Mouse (Mus musculus): ENCODE data around the gene Grap. TPM values are rescaled to one million over a fixed set of nuclear protein-coding genes. Genes with fewer than 3 reads are reported as not detected.

Grap gene
- polyA plus RNA-seq, 2 experiments = 1.6 to 2.1 TPM

GRCm38 (mm10) chr11:61652216-61652615 is 849 bp upstream of the Grap start:
- H3K9me3 ChIP-seq (ENCODE audit: control insufficient read depth, low read length) = no peaks in the 10 kb centered on the region
- 72% methylated on average over 5 of the region's 5 CpGs for WGBS (ENCODE audit: insufficient replicate concordance)
- TF ChIP-seq EP300 (IDR thresholded peaks at IDR 0.05; ENCODE audit: low read depth) (no peak), CTCF (IDR thresholded peaks at IDR 0.05; ENCODE audit: low read depth) (no peak)
- H3K4me1 ChIP-seq (replicated peaks; ENCODE audit: control insufficient read depth in 2 of 2, insufficient read depth in 2 of 2, low read length in 1 of 2) = no peaks in the 10 kb centered on the region
- H3K4me2 ChIP-seq (ENCODE audit: low read depth) = no peak overlapping the region
- H3K36me3 ChIP-seq (replicated peaks; ENCODE audit: control insufficient read depth, insufficient read depth, low read depth) = no peaks in the 10 kb centered on the region
- ATAC-seq (ENCODE audit: insufficient read depth) = no peak
- no peak for DNase-seq (ENCODE audit: low read depth in 3 of 3, low spot score in 3 of 3)
- H3K27ac ChIP-seq = no peak overlapping the region
- no peaks in the 10 kb centered on the region; the same call in 1 of the 2 replicates for H3K27me3 ChIP-seq (ENCODE audit: control insufficient read depth, insufficient read depth, low read length)
- H3K4me3 ChIP-seq (ENCODE audit: insufficient read depth in 1 of 2, low read depth in 2 of 2, low read length in 2 of 2) = no peak overlapping the region
- no peak overlapping the region for H3K9ac ChIP-seq (replicated peaks)

GRCm38 (mm10) chr11:61653568-61653967 is 503 bp downstream of the Grap start:
- no peak overlapping the region for H3K9ac ChIP-seq (replicated peaks)
- no peaks in the 10 kb centered on the region for H3K36me3 ChIP-seq (replicated peaks; ENCODE audit: control insufficient read depth, insufficient read depth, low read depth)
- peak overlapping the region in 1 of 2 experiments; percentile 54; a peak in 1 of 4 replicates for H3K4me3 ChIP-seq (ENCODE audit: insufficient read depth in 1 of 2, low read depth in 2 of 2, low read length in 2 of 2)
- H3K4me2 ChIP-seq (ENCODE audit: low read depth) = 0 out of 2 replicates have a peak overlapping the region, but pooled peaks have one; percentile 1
- no peaks in the 10 kb centered on the region for H3K4me1 ChIP-seq (replicated peaks; ENCODE audit: control insufficient read depth in 2 of 2, insufficient read depth in 2 of 2, low read length in 1 of 2)
- ATAC-seq (ENCODE audit: insufficient read depth) (no peak), DNase-seq (ENCODE audit: low read depth in 3 of 3, low spot score in 3 of 3) (no peak)
- no peaks in the 10 kb centered on the region for H3K9me3 ChIP-seq (ENCODE audit: control insufficient read depth, low read length)
- WGBS (ENCODE audit: insufficient replicate concordance) = 40% methylated on average over 2 of the region's 2 CpGs
- TF ChIP-seq EP300 (IDR thresholded peaks at IDR 0.05; ENCODE audit: low read depth) = no peak
- no peak for TF ChIP-seq CTCF (IDR thresholded peaks at IDR 0.05; ENCODE audit: low read depth)
- no peak overlapping the region for H3K27ac ChIP-seq
- H3K27me3 ChIP-seq (ENCODE audit: control insufficient read depth, insufficient read depth, low read length) = no peaks in the 10 kb centered on the region; the same call in 1 of the 2 replicates

- no peak overlapping the region for H3K27ac ChIP-seq
- 52% methylated on average over 4 of the region's 4 CpGs for WGBS (ENCODE audit: insufficient replicate concordance)
- no peak for DNase-seq (ENCODE audit: low read depth in 3 of 3, low spot score in 3 of 3)
- TF ChIP-seq EP300 (IDR thresholded peaks at IDR 0.05; ENCODE audit: low read depth) (no peak), CTCF (IDR thresholded peaks at IDR 0.05; ENCODE audit: low read depth) (no peak)
- no peaks in the 10 kb centered on the region for H3K4me1 ChIP-seq (replicated peaks; ENCODE audit: control insufficient read depth in 2 of 2, insufficient read depth in 2 of 2, low read length in 1 of 2)
- no peak overlapping the region for H3K4me3 ChIP-seq (ENCODE audit: insufficient read depth in 1 of 2, low read depth in 2 of 2, low read length in 2 of 2)
- no peak overlapping the region for H3K4me2 ChIP-seq (ENCODE audit: low read depth)
- no peak for ATAC-seq (ENCODE audit: insufficient read depth)
- H3K9me3 ChIP-seq (ENCODE audit: control insufficient read depth, low read length) = no peaks in the 10 kb centered on the region
- H3K9ac ChIP-seq (replicated peaks) = no peak overlapping the region
- H3K27me3 ChIP-seq (ENCODE audit: control insufficient read depth, insufficient read depth, low read length) = no peaks in the 10 kb centered on the region
- H3K36me3 ChIP-seq (replicated peaks; ENCODE audit: control insufficient read depth, insufficient read depth, low read depth) = no peaks in the 10 kb centered on the region
Observed at GRCm38 (mm10) chr11:61654786-61655311, 1.8 kb downstream of the Grap start.

- no peak for TF ChIP-seq EP300 (IDR thresholded peaks at IDR 0.05; ENCODE audit: low read depth)
- no peak for TF ChIP-seq CTCF (IDR thresholded peaks at IDR 0.05; ENCODE audit: low read depth)
- no peak overlapping the region for H3K9ac ChIP-seq (replicated peaks)
- H3K27ac ChIP-seq = no peak overlapping the region
- ATAC-seq (ENCODE audit: insufficient read depth) (no peak), DNase-seq (ENCODE audit: low read depth in 3 of 3, low spot score in 3 of 3) (no peak)
- H3K27me3 ChIP-seq (ENCODE audit: control insufficient read depth, insufficient read depth, low read length) = no peaks in the 10 kb centered on the region
- no peak overlapping the region for H3K4me3 ChIP-seq (ENCODE audit: insufficient read depth in 1 of 2, low read depth in 2 of 2, low read length in 2 of 2)
- no peak overlapping the region for H3K4me2 ChIP-seq (ENCODE audit: low read depth)
- no peaks in the 10 kb centered on the region for H3K9me3 ChIP-seq (ENCODE audit: control insufficient read depth, low read length)
- 48% methylated on average over 4 of the region's 4 CpGs for WGBS (ENCODE audit: insufficient replicate concordance)
- H3K36me3 ChIP-seq (replicated peaks; ENCODE audit: control insufficient read depth, insufficient read depth, low read depth) = no peaks in the 10 kb centered on the region
- no peaks in the 10 kb centered on the region for H3K4me1 ChIP-seq (replicated peaks; ENCODE audit: control insufficient read depth in 2 of 2, insufficient read depth in 2 of 2, low read length in 1 of 2)
Observed at GRCm38 (mm10) chr11:61655649-61656048, 2.6 kb downstream of the Grap start.

GRCm38 (mm10) chr11:61656148-61656850 is 3.2 kb downstream of the Grap start:
- WGBS (ENCODE audit: insufficient replicate concordance) = 30% methylated on average over 6 of the region's 6 CpGs
- Histone ChIP-seq H3K36me3 (replicated peaks; ENCODE audit: control insufficient read depth, insufficient read depth, low read depth) (no peaks in the 10 kb centered on the region), H3K4me1 (replicated peaks; ENCODE audit: control insufficient read depth in 2 of 2, insufficient read depth in 2 of 2, low read length in 1 of 2) (no peaks in the 10 kb centered on the region), H3K9me3 (ENCODE audit: control insufficient read depth, low read length) (no peaks in the 10 kb centered on the region), H3K27me3 (ENCODE audit: control insufficient read depth, insufficient read depth, low read length) (no peaks in the 10 kb centered on the region), H3K9ac (replicated peaks) (no peak overlapping the region), H3K4me3 (ENCODE audit: insufficient read depth in 1 of 2, low read depth in 2 of 2, low read length in 2 of 2) (no peak overlapping the region), H3K4me2 (ENCODE audit: low read depth) (no peak overlapping the region), H3K27ac (no peak overlapping the region)
- DNase-seq (ENCODE audit: low read depth in 3 of 3, low spot score in 3 of 3) = no peak
- TF ChIP-seq EP300 (IDR thresholded peaks at IDR 0.05; ENCODE audit: low read depth) (no peak), CTCF (IDR thresholded peaks at IDR 0.05; ENCODE audit: low read depth) (no peak)
- no peak for ATAC-seq (ENCODE audit: insufficient read depth)
